Mouse (Mus musculus): Measurements from ENCODE around the gene Actn4.

GRCm38 (mm10) chr7:28963399-28963923, 1.3 kb upstream of the Actn4 start:
- no peak for TF ChIP-seq CTCF (IDR thresholded peaks at IDR 0.05; ENCODE audit: extremely low read depth, insufficient read depth, insufficient read length, insufficient replicate concordance)
- TF ChIP-seq POLR2A (IDR thresholded peaks at IDR 0.05; ENCODE audit: low read depth, low read length) = no peak
